Mouse (Mus musculus) adrenal gland, postnatal 0 days (tissue): ENCODE data around the gene Smr2. TPM values are rescaled to one million over a fixed set of nuclear protein-coding genes. Genes with fewer than 3 reads are reported as not detected.

ENCODE experiments used
- polyA plus RNA-seq: library from polyadenylated mRNA; unstranded; fragments of >200 nt; fragmentation: Nextera tagmentation; extraction: Ambion mirVana; gene quantifications from 2 replicates; pipeline ENCODE4 v1.2.1, GENCODE M21; 2015

The Smr2 gene
- not detected in 2 replicates for polyA plus RNA-seq

GRCm38 (mm10) chr5:88086256-88086655 is at the start of gene Smr2:
TSS of gene Smr2 (plus strand) at chr5:88086556.

GRCm38 (mm10) chr5:88111430-88111829 is 25.1 kb downstream of the Smr2 start, which contains the start of gene Gm11116:
TSS of gene Gm11116 (minus strand) at chr5:88111530.

DNA sequence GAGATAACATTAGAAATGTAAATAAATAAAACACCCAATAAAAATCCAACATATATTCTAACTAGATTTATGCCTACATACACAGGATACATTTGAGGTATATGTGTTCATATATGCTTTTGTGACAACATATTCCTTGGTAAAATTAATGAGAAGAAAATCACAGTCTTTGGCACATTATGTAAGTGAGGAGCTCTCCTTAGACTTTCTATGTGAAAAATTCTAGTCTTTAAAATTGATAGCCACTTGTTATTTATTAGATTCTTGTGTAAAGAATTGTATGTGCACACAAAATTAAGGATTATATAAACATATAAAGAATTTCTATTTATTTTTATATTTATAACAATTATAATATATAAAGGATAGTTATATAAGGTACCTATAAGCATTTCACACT is 67.6 kb downstream of the Smr2 start, which contains the start of gene Gm11115:
Gene Gm11115, minus strand, starts transcription at position 101 of the 400 bp plus-strand sequence.

Other genes with a start within 250 kb of the Smr2 start
- not detected in 2 replicates for gene Odam, start 201.5 kb upstream of the Smr2 start, polyA plus RNA-seq
- gene Csn3, start 161.0 kb upstream of the Smr2 start, polyA plus RNA-seq, result 0.22 TPM in 1 of 2 replicates, not detected in the other
- gene 2310003L06Rik, start 117.1 kb upstream of the Smr2 start, polyA plus RNA-seq, result not detected in 2 replicates
- gene Gm28434, start 117.0 kb upstream of the Smr2 start, polyA plus RNA-seq, result not detected in 2 replicates
- not detected in 2 replicates for gene Cabs1, start 107.1 kb upstream of the Smr2 start, polyA plus RNA-seq
- not detected in 2 replicates for gene Smr3a, start 84.0 kb upstream of the Smr2 start, polyA plus RNA-seq
- gene Gm11116, start 25.0 kb downstream of the Smr2 start, polyA plus RNA-seq, result not detected in 2 replicates
- gene Gm11115, start 67.5 kb downstream of the Smr2 start, polyA plus RNA-seq, result not detected in 2 replicates
- not detected in 2 replicates for gene Gm7714, start 182.4 kb downstream of the Smr2 start, polyA plus RNA-seq
- gene Prol1, start 230.8 kb downstream of the Smr2 start, polyA plus RNA-seq, result not detected in 2 replicates